Mouse (Mus musculus) neural tube, embryonic 10.5 days (tissue): ENCODE measurements around the gene Rnh1.

Experiments
- DNase-seq: peaks from one replicate; pipeline ENCODE4 v3.0.0-alpha.2; 2017; ENCODE audit warnings: low spot score; ENCODE audit errors: extremely low spot score

The Rnh1 gene

DNA sequence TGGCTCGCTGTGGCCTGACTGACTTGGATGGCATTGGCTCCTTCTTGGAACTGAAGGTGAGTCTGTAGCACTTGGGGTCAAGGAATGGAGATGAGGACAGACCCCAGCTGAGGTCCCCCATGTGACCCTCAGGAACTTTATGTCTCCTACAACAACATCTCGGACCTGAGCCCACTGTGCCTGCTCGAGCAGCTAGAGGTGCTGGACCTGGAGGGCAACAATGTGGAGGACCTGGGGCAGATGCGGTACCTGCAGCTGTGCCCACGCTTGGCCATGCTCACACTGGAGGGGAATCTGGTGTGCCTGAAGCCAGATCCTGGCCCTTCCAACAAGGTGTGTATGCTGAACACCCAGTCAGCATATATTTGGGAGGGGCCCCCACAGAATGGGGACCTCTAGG lies 32.8 kb upstream of the Rnh1 start:
- DNase-seq: no peak

DNA sequence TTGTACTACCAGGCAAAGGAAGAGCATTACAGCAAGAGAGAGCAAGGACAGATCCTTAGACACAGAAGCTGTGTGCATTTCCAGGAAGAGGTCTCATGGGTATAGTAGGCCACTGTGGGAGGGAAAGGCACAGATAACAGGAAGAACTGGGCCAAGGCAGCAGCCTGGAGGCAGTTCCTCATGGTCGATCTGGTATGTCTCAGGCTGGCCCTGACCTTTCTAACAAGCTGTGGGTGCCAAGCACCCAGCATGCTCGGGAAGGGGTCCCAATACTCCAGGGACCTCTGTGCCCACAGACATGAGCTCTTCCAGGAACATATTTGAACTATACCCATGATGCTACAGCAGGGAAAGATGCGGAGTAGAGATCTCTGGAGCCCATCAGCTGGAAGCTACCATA lies 31.9 kb upstream of the Rnh1 start:
- no peak for DNase-seq

DNA sequence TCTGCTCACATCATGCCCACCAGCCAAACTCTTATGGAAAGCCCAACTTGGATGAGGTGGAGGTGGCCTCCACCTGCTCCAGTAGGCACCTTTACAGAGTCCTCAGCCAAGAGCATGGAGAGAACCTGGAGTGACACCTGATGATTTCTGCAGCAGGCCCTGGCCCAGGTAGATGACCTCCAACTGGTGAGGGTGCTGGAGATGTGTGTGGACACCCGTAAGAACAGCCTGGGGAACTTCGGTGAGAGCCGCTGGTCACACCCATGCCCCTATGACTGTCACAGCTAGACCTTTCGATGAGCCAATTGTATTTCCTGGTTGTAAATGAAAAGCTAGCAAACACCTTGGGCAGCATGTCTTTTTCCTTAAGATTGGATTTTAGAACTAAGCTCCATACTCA lies 25.5 kb upstream of the Rnh1 start:
- DNase-seq: no peak

DNA sequence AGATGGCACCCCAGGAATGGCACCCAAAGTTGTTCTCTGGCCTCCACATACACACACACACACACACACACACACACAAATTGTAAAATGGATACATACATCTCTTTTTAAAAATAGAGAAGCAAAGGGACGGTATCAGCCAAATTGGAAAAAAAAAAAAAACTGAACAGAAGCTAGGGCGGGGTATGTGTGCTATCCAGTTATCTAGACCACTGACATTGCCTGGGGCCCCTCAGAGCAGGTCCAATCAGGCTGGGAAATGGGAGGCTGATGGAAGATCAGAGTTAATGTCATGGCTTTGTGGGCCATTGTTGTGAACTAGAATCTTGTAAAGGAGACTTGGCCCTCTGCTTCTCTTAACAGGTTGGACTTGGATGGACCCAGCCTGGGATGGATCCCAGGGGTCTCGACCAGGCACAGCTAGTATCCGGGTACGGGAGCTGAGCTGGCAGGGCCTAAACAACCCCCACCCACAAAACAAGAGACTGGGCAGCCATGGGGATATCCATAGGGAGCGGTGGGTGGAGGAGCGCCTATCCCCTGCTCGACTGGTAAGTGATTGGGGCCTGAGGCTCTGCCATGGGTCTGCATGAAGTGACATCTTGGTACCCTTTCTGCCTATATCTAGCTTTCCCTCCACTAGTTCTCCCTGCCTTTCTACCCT lies 24.1 kb upstream of the Rnh1 start:
- DNase-seq: no peak

DNA sequence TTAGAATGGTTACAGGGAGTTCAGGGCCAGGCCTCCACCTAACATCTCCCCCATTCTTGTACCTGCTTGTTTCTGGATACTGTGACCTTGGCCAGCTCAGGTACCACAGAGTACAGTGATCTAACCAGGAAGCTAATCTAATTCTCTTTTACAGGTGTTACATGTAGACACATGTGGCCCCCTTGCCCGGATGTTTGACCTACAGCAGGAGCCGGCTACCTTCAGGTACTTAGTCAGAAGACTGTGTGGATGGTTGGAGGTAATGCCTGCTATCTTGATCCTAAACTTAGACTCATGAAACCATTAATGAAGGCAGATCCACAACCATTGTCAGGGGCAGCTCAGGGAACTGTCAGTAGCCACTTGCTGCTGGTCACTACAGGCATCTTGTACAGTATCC lies 23.1 kb upstream of the Rnh1 start:
- DNase-seq: no peak

DNA sequence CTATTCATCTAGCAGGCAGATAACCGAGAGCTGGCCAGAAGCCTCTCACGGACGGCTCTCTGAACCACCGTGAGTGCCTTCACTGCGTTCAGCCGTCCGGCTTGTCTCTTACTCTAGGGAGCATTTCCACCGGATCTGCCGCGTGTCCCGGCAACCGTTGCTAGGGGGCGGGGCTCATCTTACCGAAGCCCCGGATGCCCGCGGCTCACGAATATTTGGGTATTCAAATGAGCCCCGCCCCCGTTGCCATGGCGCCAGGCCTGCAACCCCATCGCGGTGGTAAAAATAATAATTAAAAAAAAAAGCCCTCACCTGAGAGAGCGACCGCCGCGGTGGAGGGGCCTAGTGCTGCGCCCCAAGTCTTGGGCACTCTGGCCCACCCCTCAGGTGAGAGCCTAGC lies 22.2 kb upstream of the Rnh1 start:
- peak; percentile 98 for DNase-seq

DNA sequence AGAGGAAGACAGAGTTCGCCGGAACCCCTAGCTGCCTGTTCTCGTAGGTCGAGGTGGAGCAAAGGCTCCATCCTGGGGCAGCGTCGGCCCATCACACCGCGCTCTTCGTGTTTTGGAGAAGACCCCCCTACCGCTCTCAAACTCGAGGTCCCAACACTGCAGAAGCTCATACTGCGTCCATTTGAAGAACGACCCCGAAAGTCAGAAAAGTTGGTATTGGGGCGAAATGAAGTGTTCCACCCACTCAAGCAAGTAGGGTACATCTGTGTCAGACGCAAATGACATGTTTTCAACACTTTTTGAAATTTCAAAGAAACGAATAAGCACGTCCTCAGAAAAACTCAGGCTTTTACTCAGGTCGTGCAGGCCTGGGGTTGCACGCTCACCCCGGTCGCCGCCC lies 21.8 kb upstream of the Rnh1 start:
- DNase-seq: no peak

DNA sequence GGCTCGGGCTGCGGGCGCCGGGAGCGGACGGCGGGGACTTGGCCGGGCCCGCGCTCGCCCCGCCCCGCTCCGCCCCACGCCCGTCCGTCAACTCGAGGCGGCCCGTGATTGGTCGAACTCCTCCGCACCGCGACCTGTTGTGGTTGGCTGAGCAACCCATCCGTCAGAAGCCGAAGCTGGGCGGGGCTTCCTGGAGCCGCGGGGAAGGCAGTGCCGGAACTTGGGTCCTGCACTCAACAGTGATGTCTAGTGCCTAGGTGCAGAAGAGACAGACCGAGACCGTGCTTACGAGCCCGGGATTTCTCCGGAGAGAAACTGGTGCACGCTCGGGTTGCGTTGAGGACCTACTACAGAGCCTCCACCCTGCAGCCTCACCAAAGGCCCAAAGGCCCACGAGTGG lies 21.3 kb upstream of the Rnh1 start, which contains the start of the genes Hras and Lrrc56:
Gene Hras (minus strand): TSS at position 58 of the 400 bp plus-strand sequence.
Gene Lrrc56 (plus strand): TSS at position 210 of the 400 bp plus-strand sequence.
- DNase-seq: peak; percentile 97

DNA sequence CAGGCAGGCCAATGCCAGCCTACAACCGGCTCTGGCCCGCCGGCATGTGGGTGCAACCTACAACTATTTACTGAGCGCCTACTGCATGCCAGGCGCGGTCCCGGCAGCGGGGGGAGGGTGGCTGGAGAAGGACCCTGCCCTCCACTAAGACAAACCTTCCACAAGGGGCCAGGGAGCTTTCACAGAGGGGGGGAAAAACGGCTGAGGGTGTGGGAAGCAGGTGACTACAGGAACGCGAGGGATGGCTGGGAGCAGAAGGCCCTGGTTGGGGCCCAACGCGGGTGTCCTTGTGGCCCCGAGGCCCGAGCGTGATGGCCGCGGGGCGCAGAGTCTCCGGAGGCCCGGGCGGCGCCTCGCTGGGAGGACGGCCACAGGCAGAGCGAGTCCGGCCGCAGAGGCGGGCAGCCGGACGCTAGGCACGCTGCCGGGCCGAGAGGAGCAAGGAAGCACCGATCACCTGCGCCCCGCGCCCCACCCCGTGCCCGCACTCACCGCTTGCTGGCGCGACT lies 20.7 kb upstream of the Rnh1 start:
- DNase-seq: peak; percentile 78

DNA sequence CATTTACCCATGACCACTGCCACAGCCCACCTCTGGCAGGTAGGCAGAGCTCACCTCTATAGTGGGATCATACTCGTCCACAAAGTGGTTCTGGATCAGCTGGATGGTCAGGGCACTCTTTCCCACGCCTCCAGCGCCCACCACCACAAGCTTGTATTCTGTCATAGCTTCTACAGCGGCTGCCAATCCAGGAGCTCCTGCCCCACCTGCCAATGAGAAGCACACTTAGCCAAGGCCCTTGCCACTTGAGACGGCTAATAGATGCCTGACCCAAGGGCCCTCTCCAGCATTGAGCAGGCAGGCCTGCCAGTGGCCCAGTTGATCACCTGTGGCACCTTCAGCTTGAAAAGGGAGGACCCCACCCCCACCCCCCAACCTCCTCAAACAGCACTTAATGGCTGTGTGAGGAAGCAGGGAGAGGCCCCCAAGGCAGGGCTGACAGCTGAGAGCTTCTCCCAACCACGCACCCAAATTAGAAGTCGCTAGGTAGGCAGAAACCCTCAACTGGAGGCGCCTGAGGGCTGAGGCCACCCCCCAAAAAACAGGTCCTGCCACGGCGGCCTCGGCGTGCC lies 20.2 kb upstream of the Rnh1 start:
- no peak for DNase-seq

DNA sequence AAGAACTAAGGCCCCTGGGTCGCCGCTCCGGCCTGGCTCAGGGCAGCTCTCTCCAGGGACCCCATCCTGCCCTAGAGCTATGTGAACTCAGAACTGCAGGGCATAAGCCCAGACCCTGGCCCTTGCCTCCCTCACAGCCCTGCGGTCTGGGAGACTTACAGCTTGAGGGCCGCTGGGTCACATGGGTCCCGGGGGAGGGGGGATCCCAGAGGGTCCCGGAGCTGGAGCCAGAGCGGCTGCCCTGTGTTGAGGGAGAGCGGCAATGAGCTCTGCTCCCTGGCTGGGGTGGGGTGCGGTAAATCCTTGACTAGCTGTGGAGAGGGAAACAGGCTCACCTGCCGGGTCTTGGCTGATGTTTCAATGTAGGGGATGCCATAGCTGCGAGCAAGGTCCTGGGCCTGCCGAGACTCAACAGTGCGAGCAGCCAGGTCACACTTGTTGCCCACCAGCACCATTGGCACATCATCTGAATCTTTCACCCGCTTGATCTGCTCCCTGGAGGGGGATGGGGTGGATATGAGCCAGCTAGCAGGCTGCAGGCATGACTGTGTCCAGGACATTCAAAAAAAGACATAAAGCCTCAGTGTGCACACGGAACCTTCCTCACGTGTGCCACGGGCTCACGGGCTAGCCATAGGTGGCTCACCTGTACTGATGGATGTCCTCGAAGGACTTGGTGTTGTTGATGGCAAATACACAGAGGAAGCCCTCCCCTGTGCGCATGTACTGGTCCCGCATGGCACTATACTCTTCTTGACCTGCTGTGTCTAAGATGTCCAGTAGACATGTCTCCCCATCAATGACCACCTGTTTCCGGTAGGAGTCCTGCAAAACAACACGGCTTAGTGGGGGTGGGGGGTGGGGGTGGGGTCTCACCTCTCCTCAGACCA lies 19.4 kb upstream of the Rnh1 start:
- DNase-seq: no peak

DNA sequence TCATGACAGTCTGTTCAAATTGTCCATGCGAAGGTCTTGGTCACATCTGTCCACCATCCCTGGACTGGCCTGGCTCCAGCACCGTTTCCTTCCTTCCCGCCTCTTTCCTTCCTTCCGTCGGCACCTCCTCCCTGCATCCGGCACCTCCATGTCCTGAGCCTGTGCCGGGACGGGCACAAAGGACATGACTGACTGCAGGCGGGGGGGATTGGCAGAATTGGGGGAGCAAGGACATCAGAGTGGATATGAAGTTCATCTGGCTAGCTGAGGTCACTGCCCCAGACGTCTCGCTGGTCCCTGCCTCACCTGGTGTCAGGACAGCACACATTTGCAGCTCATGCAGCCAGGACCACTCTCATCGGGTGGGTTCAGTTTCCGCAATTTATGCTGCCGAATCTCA lies 18.4 kb upstream of the Rnh1 start:
- no peak for DNase-seq

DNA sequence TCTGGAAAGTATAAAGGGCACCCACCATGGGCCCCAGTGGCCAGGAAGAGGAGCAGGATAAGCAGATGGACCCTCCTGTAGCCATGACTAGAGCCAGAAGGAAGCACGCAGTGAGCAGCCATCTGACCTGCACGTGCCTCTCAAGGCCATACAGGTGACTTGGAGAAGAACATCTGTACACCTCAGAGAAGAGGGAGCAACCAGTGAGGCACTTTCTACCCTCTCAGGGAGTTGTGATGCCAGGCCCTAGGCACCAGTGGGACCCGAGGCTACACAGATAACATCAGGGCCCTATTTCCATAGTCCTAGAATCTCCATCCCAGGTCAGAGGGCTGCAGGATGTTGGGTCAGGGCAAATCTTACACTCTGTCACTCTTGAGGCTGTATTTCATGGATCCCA lies 17.6 kb upstream of the Rnh1 start:
- DNase-seq: no peak

DNA sequence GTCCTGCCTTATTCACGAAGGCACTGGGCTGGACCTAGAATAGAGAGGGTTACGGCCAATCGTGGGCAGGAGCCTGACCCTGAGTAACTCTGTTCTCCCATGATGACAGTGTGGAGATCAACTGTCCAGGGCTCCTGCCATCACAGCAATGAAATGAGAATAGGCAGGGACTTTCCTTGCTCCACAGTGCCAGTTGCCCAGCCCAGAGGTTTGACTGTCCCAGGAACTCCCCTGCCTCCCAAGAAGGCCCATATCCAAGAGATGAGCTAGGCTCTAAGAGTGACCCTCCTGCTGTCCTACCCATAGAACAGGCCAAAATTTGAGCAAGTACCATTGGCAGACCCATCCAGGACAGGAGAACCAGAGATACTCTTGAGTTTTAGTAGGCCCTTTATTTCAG lies 16.1 kb upstream of the Rnh1 start:
- DNase-seq: no peak

DNA sequence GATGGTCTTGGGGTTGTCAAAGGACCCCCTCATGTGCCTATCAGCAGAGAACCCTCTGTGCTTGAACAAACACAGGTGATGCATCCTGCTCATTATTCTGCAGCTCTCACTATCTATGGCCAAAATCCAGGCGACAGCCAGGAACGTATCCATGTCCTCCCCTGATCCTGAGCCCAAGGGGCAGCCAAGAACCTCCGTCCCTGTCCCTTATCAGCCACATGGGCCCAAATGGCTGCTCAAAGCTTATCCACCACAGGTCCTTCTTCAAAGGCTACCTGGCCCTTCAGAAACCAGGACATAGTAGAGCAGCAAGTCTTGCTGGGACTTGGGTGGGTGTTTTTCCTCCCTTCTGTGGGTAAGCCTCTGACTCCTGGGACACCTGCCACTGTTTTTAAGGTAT lies 15.5 kb upstream of the Rnh1 start:
- no peak for DNase-seq

DNA sequence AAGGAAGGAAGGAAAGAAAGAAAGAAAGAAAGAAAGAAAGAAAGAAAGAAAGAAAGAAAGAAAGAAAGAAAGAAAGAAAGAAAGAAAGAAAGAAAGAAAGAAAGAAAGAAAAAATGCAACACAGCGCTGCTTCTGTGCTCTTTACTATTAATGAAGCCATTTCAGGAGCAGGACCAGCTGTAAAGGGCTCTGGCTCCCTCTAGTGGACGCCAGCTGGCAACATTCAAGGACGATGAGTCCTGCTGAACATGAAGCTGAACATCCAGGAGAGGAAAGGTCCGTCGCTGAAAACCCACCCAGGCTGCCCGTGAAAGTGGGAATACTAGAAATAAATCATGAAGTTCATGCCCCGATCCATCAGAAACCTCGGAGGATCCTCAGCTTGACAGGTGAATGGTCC lies 3.5 kb upstream of the Rnh1 start:
- DNase-seq: peak; percentile 90

DNA sequence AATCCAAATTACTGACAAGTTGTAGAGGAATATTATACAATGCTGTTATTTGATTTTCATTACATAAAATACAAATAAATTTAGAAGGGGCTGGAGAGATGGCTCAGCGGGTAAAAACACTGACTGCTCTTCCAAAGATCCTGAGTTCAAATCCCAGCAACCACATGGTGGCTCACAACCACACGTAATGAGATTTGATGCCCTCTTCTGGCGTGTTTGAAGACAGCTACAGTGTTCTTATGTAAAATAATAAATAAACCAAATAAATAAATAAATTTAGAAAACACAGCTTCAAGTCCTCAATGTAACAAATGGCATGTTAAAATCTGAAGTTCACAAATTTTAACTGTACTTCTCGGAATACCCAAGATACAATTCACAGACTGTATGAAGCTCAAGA lies 2.4 kb upstream of the Rnh1 start:
- DNase-seq: no peak

DNA sequence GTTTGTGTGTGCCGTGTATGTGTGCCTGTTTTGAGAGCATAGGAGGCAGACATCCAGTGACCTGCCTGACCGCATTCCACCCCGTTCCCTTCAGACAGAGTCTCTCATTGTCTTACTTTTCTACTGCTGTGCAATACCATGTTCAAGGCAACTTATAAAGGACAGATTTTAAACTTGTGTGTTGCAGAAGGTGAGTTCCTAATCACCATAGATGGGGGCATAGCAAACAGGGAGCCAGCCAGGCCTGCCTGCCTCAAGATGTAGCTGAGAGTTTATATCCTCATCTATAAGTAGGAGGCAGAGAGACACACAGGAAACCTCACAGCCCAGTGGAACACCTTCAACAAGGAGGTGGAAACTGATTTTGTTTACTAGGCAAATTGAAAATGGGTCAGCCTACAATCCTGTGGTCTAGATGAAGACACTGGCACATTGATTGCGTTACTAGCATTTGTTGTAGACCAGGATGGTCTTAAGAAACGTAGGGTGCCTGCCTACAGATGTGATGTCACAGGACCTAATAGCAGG lies 730 bp upstream of the Rnh1 start:
- DNase-seq: no peak

DNA sequence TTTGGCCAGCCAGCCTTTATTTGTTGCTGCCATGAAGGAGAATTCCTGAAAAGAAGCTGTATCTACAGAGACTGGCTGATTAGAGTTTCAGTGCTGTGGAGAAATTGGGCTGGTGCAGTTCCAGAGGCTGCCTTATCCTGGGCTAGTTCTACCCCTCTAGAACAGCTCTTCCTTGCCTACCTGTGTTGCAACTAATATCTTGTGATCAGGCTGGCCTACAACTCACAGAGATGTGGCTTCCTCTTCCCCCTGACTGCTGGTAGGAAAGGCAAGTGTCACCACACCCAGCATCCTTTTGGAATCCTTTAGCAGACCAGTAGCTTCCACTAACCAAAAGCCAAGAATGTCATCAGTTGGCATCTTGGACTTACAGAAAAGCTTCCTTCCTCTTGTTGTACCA lies 2.8 kb downstream of the Rnh1 start:
- DNase-seq: no peak

DNA sequence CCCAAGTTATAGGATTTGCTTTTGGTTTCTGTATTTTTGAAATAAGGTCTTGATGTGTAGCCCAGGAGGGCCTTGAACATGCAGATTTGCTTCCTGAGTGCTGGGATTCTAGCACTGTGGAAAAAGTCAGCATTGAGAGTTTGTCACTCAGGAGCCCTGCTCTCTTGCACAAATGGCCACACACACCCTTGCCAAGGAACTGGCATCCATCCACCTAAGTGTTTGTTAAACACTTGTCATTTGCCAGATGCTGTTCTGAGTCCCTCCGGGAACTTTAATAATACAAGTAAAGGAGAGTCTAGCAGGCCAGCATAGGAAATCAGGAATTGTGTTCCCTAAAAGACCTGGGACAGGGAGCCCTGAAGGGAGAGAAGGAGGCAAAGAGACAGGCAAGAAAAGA lies 3.4 kb downstream of the Rnh1 start:
- no peak for DNase-seq

DNA sequence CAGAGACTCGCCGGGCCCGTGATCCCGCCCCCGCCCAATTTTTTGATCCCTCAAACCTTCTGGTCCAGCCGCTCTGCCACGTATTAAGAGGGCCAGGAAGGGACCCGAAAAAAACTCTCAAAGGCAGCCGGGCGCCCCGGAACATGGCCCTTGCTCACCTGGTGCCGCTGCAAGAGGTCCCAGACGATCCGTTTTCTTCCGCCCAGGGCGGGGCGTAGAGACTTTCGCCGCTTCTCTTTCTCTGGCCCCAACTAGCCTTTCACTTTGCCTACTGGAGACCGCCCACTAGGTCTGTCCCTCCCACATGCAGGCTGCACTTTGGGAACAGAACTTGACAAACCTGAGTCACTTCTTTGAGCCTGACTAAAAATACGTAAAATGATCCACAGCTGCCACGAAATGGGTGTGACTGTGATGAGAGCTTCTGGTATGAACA lies 4.1 kb downstream of the Rnh1 start:
- DNase-seq: peak; percentile 26

DNA sequence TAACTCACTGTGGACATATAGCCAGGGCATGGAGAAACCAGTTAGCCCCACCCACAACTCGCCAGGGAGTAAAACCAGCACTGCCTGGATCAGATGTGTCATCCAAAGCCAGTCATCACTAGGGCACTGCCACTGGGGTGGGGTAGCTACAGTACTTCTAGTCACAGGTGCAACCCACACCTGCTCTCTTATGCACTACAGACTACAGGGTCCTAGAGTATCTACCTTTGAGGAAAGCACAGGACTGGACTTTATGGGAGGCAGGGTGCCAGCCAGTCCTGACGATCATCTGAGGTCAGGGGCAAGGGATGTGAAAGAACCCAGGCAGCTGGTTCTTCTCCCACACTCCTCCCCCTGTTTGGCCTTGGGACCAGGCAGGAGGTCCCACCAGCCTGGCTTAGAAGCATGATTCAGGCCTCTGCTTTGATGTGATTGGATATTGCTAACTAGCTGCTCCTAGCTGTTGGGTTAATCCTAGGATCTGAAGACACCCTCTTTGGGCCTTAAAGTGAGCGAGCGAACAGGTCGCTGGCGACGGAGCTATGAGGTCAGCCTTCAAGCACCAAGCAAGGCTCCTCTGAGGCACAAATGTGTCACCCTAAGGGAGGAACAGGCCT lies 4.6 kb downstream of the Rnh1 start:
- peak; percentile 24 for DNase-seq
